Mouse (Mus musculus) liver, embryonic 14.5 days (tissue): ENCODE measurements at regions not wholly inside any gene's neighbourhood (a gene's known extent, or its start where the extent isn't known, plus 50 kb on each side); places are given as distances from the start of the nearest gene placed in this dataset.

Experiments used
- ATAC-seq: fragments of 200-750 bp; cut with Nextera tagmentation; 2 replicates; pipeline ENCODE4 v1.8.0; 2017; ENCODE audit warnings: moderate number of reproducible peaks, mild to moderate bottlenecking, moderate library complexity; ENCODE audit not compliant: insufficient read depth
- DNase-seq, 3 experiments: peaks; one replicate each; pipeline ENCODE4 v3.0.0-alpha.2; 2012 to 2013; ENCODE audit warnings: low read depth in 3 of 3, low spot score in 3 of 3
- H3K27ac ChIP-seq: fragments of 300-500 bp; sonication (generic); 2 replicates; pipeline ENCODE4 v1.5.1; 2014; ENCODE audit warnings: moderate library complexity, mild to moderate bottlenecking, control low read depth, inconsistent platforms
- H3K27me3 ChIP-seq: fragments of 300-500 bp; sonication (generic); 2 replicates; pipeline ENCODE4 v1.6.1; 2014; ENCODE audit warnings: mild to moderate bottlenecking, low read length, moderate library complexity; ENCODE audit not compliant: control insufficient read depth, insufficient read depth
- H3K36me3 ChIP-seq: fragments of 300-500 bp; sonication (generic); replicated peaks from 2 replicates; pipeline ENCODE4 v1.6.1; 2014; ENCODE audit warnings: low read depth; ENCODE audit not compliant: control insufficient read depth, insufficient read depth
- H3K4me1 ChIP-seq, 2 experiments: fragments of 200-500 bp in 1 of 2; fragments of 300-500 bp in 1 of 2; sonication (generic) in 1 of 2; replicated peaks; 2 replicates each; pipeline ENCODE4 v1.6.1; 2012 to 2014; ENCODE audit warnings: antibody characterized with exemption in 1 of 2, inconsistent platforms in 1 of 2, low read length in 1 of 2; ENCODE audit not compliant: control insufficient read depth in 2 of 2, insufficient read depth in 2 of 2
- H3K4me2 ChIP-seq: fragments of 300-500 bp; sonication (generic); 2 replicates; pipeline ENCODE4 v1.6.1; 2014; ENCODE audit warnings: low read depth, mild to moderate bottlenecking, control low read depth, moderate library complexity
- H3K4me3 ChIP-seq, 2 experiments: fragments of 200-500 bp in 1 of 2; fragments of 300-500 bp in 1 of 2; sonication (generic) in 1 of 2; 2 replicates each; pipeline ENCODE4 v1.5.1; 2012 to 2014; ENCODE audit warnings: low read depth in 2 of 2, low read length in 2 of 2, mild to moderate bottlenecking in 2 of 2, control low read depth in 1 of 2, inconsistent platforms in 1 of 2, moderate library complexity in 1 of 2; ENCODE audit not compliant: insufficient read depth in 1 of 2
- H3K9ac ChIP-seq: fragments of 300-500 bp; sonication (generic); replicated peaks from 2 replicates; pipeline ENCODE4 v1.6.1; 2014; ENCODE audit warnings: mild to moderate bottlenecking, control low read depth, moderate library complexity
- H3K9me3 ChIP-seq: fragments of 300-500 bp; sonication (generic); 2 replicates; pipeline ENCODE4 v1.6.1; 2016; ENCODE audit warnings: low read length, mixed read lengths; ENCODE audit not compliant: control insufficient read depth
- CTCF ChIP-seq: IDR thresholded peaks from 2 replicates; pipeline ENCODE4 v1.5.1; 2016; ENCODE audit warnings: antibody characterized with exemption, low read depth, control low read depth
- EP300 ChIP-seq: IDR thresholded peaks from 2 replicates; pipeline ENCODE4 v1.6.1; 2016; ENCODE audit warnings: antibody characterized with exemption, low read depth
- WGBS: fragments of 180-500 bp; shearing (Covaris S2); extraction: QIAGEN DNeasy Blood & Tissue Kit; methylation state at CpG from one replicate; pipeline ENCODE4 v1.1.7; 2014; ENCODE audit not compliant: insufficient replicate concordance; 5-methylcytosine and 5-hydroxymethylcytosine counted together

- no peaks in the 10 kb centered on the region for H3K36me3 ChIP-seq
- no peak for ATAC-seq
- H3K9ac ChIP-seq, result no peak overlapping the region
- TF ChIP-seq EP300, result no peak
- TF ChIP-seq CTCF, result no peak
- no peaks in the 10 kb centered on the region for H3K27me3 ChIP-seq
- H3K4me2 ChIP-seq, result no peak overlapping the region
- DNase-seq, result no peak
- no peak overlapping the region for H3K4me3 ChIP-seq
- no peaks in the 10 kb centered on the region for H3K9me3 ChIP-seq
- no peaks in the 10 kb centered on the region for H3K4me1 ChIP-seq
- no peak overlapping the region for H3K27ac ChIP-seq
- WGBS, result 13% methylated on average over 1 of the region's 1 CpGs
Observed at GRCm38 (mm10) chr4:7450991-7451390, 787.9 kb downstream of the Car8 start.

- ATAC-seq, result no peak
- Histone ChIP-seq H3K4me2 (no peak overlapping the region), H3K9ac (no peak overlapping the region), H3K4me1 (no peaks in the 10 kb centered on the region), H3K4me3 (no peak overlapping the region), H3K36me3 (no peaks in the 10 kb centered on the region), H3K27me3 (no peaks in the 10 kb centered on the region), H3K27ac (no peak overlapping the region), H3K9me3 (no peaks in the 10 kb centered on the region)
- DNase-seq, result no peak
- TF ChIP-seq CTCF (no peak), EP300 (no peak)
- 68% methylated on average over 3 of the region's 3 CpGs for WGBS
Observed at GRCm38 (mm10) chr4:7429308-7429707, 809.5 kb downstream of the Car8 start.

GRCm38 (mm10) chr4:7424081-7424480 is 814.8 kb downstream of the Car8 start:
- DNase-seq (no peak), ATAC-seq (no peak)
- Histone ChIP-seq H3K36me3 (no peaks in the 10 kb centered on the region), H3K4me3 (no peak overlapping the region), H3K27ac (no peak overlapping the region), H3K4me1 (no peaks in the 10 kb centered on the region), H3K27me3 (no peaks in the 10 kb centered on the region), H3K4me2 (no peak overlapping the region), H3K9me3 (no peaks in the 10 kb centered on the region), H3K9ac (no peak overlapping the region)
- TF ChIP-seq CTCF (no peak), EP300 (no peak)

GRCm38 (mm10) chr4:7423204-7423603 is 815.6 kb downstream of the Car8 start:
- Histone ChIP-seq H3K4me2 (no peak overlapping the region), H3K9me3 (no peaks in the 10 kb centered on the region), H3K4me1 (no peaks in the 10 kb centered on the region), H3K27me3 (no peaks in the 10 kb centered on the region), H3K4me3 (no peak overlapping the region), H3K36me3 (no peaks in the 10 kb centered on the region), H3K27ac (no peak overlapping the region), H3K9ac (no peak overlapping the region)
- WGBS, result 52% methylated on average over 4 of the region's 4 CpGs
- ATAC-seq (no peak), DNase-seq (no peak)
- no peak for TF ChIP-seq CTCF
- no peak for TF ChIP-seq EP300

- Histone ChIP-seq H3K36me3 (no peaks in the 10 kb centered on the region), H3K27ac (no peak overlapping the region), H3K4me1 (no peaks in the 10 kb centered on the region), H3K4me3 (no peak overlapping the region), H3K9me3 (no peaks in the 10 kb centered on the region), H3K4me2 (no peak overlapping the region), H3K9ac (no peak overlapping the region), H3K27me3 (no peaks in the 10 kb centered on the region)
- DNase-seq, result no peak
- 69% methylated on average over 3 of the region's 3 CpGs for WGBS
- ATAC-seq, result no peak
- no peak for TF ChIP-seq EP300
- TF ChIP-seq CTCF, result no peak
Observed at GRCm38 (mm10) chr4:7422787-7423186, 816.1 kb downstream of the Car8 start.

GRCm38 (mm10) chr4:7414301-7414700 is 824.5 kb downstream of the Car8 start:
- H3K27me3 ChIP-seq, result no peaks in the 10 kb centered on the region
- no peak overlapping the region for H3K9ac ChIP-seq
- WGBS, result 53% methylated on average over 2 of the region's 2 CpGs
- no peak for ATAC-seq
- no peaks in the 10 kb centered on the region for H3K4me1 ChIP-seq
- TF ChIP-seq EP300 (no peak), CTCF (no peak)
- no peak overlapping the region for H3K4me3 ChIP-seq
- H3K27ac ChIP-seq, result no peak overlapping the region
- H3K4me2 ChIP-seq, result no peak overlapping the region
- no peaks in the 10 kb centered on the region for H3K36me3 ChIP-seq
- no peak for DNase-seq
- no peaks in the 10 kb centered on the region for H3K9me3 ChIP-seq
